Mouse (Mus musculus) lung, adult 2 months (tissue): ENCODE results near the gene Mbnl1. TPM values are rescaled to one million over a fixed set of nuclear protein-coding genes. Genes with fewer than 3 reads are reported as not detected.

Experiments used
- DNase-seq: peaks from one replicate; pipeline ENCODE4 v3.0.0; 2022
- H3K4me1 ChIP-seq: fragments of 200-500 bp; 2 replicates; pipeline ENCODE4 v1.6.1; 2011; ENCODE audit warnings: low read length; ENCODE audit not compliant: control insufficient read depth, insufficient read depth
- H3K4me3 ChIP-seq: fragments of 200-500 bp; replicated peaks from 2 replicates; pipeline ENCODE3; 2011; ENCODE audit warnings: low read depth, mild to moderate bottlenecking, control low read depth, low read length; ENCODE audit errors: extremely low read depth
- CTCF ChIP-seq: fragments of 200-500 bp; IDR thresholded peaks from 2 replicates; pipeline ENCODE4 v1.5.1; 2011; ENCODE audit warnings: mild to moderate bottlenecking, low read length, control low read depth; ENCODE audit not compliant: insufficient read depth
- POLR2A ChIP-seq: fragments of 200-500 bp; IDR thresholded peaks from 2 replicates; pipeline ENCODE4 v1.6.1; 2011; ENCODE audit warnings: low read depth, mild to moderate bottlenecking, control low read depth, low read length, borderline replicate concordance; ENCODE audit errors: extremely low read depth
- WGBS: fragments of 180-500 bp; shearing (Covaris S2); methylation state at CpG from one replicate; pipeline ENCODE4 v1.1.7; 2018; 5-methylcytosine and 5-hydroxymethylcytosine counted together
- polyA plus RNA-seq: library from polyadenylated mRNA; depleted of rRNA; stranded (reverse); fragments of >200 nt; gene quantifications from 2 replicates; pipeline ENCODE4 v1.2.3, GENCODE M21; 2012

The Mbnl1 gene
- polyA plus RNA-seq, 1 experiment = 103 TPM

DNA sequence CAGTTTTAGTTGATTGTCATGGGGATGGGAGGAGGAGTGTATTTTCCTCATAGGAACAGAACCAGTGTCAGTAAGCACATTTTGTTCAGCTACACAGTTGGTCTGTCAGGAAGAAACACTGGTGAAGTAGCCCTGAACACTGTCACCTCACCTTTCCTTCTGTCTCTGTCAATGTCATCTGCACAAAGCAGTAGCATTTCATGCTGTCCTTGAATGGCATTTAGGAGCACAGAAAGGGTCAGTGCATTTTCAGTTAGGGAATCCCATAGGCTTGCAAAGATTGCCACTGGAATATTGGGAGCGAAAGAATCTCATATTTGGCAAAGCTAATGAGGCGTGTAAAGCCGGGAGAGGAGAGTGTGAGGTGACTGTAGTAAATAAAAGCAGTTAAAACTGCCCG lies 114.5 kb downstream of the Mbnl1 start:
- no peak for DNase-seq
- WGBS = 81% methylated on average over 4 of the region's 4 CpGs
- TF ChIP-seq POLR2A (no peak), CTCF (no peak)
- H3K4me3 ChIP-seq = no peak overlapping the region
- peaks cover 24% of the 10 kb centered on the region for H3K4me1 ChIP-seq

DNA sequence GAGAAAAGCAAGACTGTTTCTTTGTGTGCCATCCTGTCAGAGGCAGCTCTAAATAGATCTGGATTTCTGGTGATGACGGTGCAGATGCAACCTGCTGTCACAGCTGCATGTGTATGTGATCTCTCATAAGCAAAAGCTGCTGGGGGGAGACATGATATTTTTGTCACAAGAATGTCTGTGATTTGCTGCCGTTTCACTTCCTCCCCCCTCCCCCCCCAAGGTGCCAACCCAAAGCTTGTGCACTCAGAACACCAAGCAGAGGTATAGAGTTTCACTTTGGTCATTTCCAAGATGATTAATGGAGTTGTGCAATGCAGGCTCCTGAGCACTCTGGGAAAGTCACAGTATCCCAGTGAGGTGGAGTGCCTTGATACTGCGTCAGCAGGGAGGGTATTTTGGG lies 116.7 kb downstream of the Mbnl1 start:
- H3K4me1 ChIP-seq = peaks cover 18% of the 10 kb centered on the region
- 28% methylated on average over 3 of the region's 3 CpGs for WGBS
- no peak for DNase-seq
- TF ChIP-seq CTCF (no peak), POLR2A (no peak)
- H3K4me3 ChIP-seq = no peak overlapping the region

DNA sequence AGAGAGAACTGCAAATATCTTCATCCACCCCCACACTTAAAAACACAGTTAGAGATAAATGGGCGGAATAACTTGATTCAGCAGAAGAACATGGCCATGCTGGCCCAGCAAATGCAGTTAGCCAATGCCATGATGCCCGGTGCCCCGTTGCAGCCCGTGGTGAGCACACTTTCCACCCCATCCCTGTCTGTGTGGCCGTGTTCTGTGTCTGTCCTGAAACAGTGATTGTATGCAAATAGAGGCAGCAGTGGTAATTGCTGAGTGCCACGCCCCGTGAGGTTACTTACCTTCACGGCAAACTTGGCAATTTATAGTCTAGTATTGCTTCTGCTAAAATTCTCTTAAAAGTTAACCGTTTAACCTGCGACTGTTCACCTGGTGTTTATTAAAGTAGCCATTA lies 123.0 kb downstream of the Mbnl1 start:
- no peak for TF ChIP-seq CTCF
- TF ChIP-seq POLR2A = no peak
- H3K4me3 ChIP-seq = no peak overlapping the region
- no peak for DNase-seq
- H3K4me1 ChIP-seq = peaks cover 8% of the 10 kb centered on the region
- WGBS = 82% methylated on average over 10 of the region's 10 CpGs

DNA sequence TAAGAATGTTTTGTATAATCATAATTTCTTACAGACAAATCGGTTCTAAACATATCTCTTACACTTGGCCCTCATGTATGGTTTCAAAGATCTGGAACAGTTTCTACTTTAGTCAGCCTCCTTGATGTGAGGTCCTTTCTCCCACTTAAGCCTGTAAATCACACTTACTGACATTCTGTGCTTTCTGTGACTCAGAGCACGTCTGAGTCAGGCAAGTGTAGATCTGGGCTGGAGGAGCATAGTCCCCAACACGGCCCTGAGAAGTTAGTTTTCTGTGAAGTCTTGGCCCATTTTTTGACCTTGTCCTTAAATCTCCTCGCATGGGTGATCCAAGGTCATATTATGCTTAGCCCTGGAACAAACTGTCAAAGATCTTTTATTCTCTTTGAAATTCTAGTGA lies 124.4 kb downstream of the Mbnl1 start:
- WGBS = 45% methylated on average over 4 of the region's 4 CpGs
- TF ChIP-seq CTCF (no peak), POLR2A (no peak)
- DNase-seq = no peak
- no peak overlapping the region for H3K4me3 ChIP-seq
- peaks cover 4% of the 10 kb centered on the region for H3K4me1 ChIP-seq

DNA sequence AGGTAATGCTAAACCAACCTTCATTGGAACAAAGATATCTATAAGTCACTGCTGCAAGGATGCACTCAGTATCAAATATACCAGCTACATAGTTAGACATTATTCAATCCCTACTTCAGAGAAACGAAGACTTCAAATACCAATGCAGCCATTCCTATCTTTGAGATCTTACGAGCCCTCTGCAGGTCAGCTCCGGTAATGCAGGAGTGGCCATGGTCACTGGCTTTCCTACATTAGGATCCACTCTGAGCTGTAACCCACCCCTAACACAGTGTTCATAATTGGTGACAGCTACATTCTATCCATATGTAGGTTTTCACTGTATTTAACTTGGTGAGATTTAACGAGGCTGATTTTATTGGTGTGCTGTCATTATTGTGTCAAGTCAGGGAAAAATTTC lies 129.1 kb downstream of the Mbnl1 start:
- TF ChIP-seq CTCF (peak; percentile 92), POLR2A (no peak)
- Histone ChIP-seq H3K4me3 (no peak overlapping the region), H3K4me1 (peaks cover 13% of the 10 kb centered on the region)
- 13% methylated on average over 4 of the region's 4 CpGs for WGBS
- DNase-seq = peak; percentile 81

DNA sequence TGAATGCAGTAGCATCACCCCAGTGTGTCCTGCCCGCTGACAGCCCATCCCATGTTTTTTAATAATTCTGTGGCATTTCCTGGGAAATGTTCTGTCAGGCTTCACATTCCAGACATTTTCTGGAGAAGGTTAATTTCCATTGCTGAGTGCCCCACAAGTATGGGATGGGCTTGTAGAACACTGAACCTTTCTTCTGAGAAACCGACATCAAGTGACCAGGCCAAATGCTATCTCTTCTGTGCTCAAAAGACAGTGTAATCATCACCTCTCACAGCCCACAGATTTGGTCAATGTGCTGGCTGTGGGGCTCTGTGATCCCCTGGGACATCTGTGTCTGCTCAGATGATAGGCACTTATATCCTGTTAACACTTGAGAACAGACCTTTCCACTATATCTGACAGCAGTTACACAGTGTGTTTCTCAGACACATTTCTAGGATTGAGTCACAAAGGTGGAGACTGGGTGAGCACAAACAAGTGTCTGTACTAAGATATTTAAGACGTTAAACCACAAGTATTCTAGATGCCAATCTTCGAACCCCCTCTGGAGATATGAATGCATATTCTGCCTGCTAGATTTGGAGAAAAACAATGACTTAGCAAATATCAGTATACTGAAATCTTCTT lies 130.4 kb downstream of the Mbnl1 start:
- no peak for TF ChIP-seq CTCF
- TF ChIP-seq POLR2A = no peak
- DNase-seq = no peak
- no peak overlapping the region for H3K4me3 ChIP-seq
- WGBS = 49% methylated on average over 4 of the region's 4 CpGs
- peaks cover 11% of the 10 kb centered on the region for H3K4me1 ChIP-seq

DNA sequence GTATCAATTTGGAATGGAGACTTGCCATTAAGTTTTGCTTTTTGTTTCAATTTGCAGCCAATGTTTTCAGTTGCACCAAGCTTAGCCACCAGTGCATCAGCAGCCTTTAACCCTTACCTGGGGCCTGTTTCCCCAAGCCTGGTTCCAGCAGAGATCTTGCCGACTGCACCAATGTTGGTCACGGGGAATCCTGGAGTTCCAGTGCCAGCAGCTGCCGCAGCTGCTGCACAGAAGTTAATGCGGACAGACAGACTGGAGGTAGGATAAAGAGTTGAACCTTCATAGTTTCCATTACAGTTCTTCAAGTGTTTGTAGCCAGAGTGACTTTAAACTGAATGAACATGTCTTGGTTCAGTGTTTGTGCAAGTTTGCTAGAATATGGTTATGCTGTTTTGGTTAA lies 131.0 kb downstream of the Mbnl1 start:
- 77% methylated on average over 4 of the region's 4 CpGs for WGBS
- H3K4me1 ChIP-seq = peaks cover 11% of the 10 kb centered on the region
- no peak overlapping the region for H3K4me3 ChIP-seq
- no peak for DNase-seq
- no peak for TF ChIP-seq CTCF
- no peak for TF ChIP-seq POLR2A

DNA sequence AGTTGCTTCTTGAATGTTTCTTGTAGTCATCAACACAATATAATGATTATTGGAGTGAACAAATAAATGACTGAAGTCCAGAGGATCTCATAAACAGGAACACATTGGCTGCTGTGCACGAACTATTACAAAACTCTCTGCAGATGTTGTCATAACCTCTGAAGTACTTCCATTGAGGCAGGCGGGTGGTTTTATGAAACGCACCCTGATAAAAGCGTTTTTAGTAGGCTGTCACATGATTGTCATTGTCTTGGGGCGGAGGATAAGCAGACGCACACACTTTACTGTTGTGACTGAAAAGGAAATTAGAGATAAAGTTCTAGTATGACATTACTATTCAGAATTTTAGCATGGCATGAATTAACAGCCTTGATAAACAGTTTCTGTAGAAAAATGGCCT lies 131.6 kb downstream of the Mbnl1 start:
- no peak for TF ChIP-seq CTCF
- no peak for TF ChIP-seq POLR2A
- 33% methylated on average over 6 of the region's 6 CpGs for WGBS

DNA sequence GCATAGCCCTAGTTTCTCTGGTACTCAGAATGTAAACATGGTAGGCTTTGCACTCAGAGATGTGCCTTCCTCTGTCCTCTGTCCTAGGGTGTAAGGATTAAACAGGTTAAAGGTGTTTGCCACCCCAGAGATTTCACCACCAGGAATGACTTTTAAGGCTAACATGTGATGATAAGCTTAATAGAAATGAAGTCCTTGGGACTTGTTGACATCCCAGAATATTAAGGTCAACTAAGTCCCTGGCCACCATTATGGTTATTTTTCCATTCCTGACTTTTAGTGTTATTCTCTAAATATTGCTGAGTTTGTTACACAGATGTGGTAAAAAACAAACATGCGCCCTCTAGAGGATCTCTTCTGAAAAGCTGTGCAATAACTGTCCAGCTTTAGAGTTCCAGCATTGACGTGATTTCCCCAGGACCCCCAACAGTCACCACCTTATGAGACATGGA lies 136.3 kb downstream of the Mbnl1 start:
- DNase-seq = no peak
- peak; percentile 31; the same call in 1 of the 2 replicates for TF ChIP-seq CTCF
- no peak for TF ChIP-seq POLR2A
- H3K4me1 ChIP-seq = peaks cover 6% of the 10 kb centered on the region
- no peak overlapping the region for H3K4me3 ChIP-seq
- 18% methylated on average over 2 of the region's 2 CpGs for WGBS

More for the DNA sequence above, 131.6 kb downstream of the Mbnl1 start:
- Histone ChIP-seq H3K4me1 (peaks cover 11% of the 10 kb centered on the region), H3K4me3 (no peak overlapping the region)
- DNase-seq = no peak

DNA sequence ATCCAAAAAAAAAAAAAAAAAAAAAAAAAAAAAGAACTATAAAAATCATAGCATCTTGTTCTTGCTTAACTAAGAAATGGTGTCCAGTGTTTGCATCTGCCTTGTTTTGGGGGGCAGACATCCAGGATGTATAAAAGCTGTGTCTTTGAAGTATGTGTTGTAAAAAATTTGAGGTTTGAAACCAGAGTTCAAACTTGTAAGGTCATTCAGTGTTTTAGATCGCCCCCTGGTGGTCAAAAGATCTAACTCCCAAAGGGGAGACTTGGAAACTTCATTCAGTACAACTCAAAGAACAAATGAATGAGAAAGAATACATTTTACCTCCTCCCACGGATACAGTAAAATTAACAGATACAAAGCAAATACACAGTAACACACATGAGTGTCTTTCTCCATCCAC lies 139.2 kb downstream of the Mbnl1 start:
- 10% methylated on average over 2 of the region's 2 CpGs for WGBS
- no peak for DNase-seq
- H3K4me3 ChIP-seq = no peak overlapping the region
- peaks cover 6% of the 10 kb centered on the region for H3K4me1 ChIP-seq
- TF ChIP-seq POLR2A (no peak), CTCF (no peak)
